Mouse (Mus musculus) liver, embryonic 13.5 days (tissue): Measurements from ENCODE around the gene Tmod4. TPM values are rescaled to one million over a fixed set of nuclear protein-coding genes. Genes with fewer than 3 reads are reported as not detected.
"Not testable (repeated sequence)": the region's sequence is repeated elsewhere in the genome, so short reads cannot be mapped to it uniquely, and the experiment has no call there.

Experiments
- ATAC-seq: fragments of 200-750 bp; cut with Nextera tagmentation; 2 replicates; pipeline ENCODE4 v1.8.0; 2017; ENCODE audit warnings: low read depth, mild to moderate bottlenecking, moderate number of reproducible peaks, moderate library complexity
- DNase-seq: peaks from one replicate; pipeline ENCODE4 v3.0.0; 2022
- H3K27ac ChIP-seq: fragments of 300-500 bp; sonication (generic); 2 replicates; pipeline ENCODE4 v1.5.1; 2015; ENCODE audit warnings: moderate library complexity, mild to moderate bottlenecking, inconsistent platforms
- H3K27me3 ChIP-seq: fragments of 300-500 bp; sonication (generic); 2 replicates; pipeline ENCODE4 v1.6.1; 2015; ENCODE audit warnings: mild to moderate bottlenecking, inconsistent platforms
- H3K36me3 ChIP-seq: fragments of 300-500 bp; sonication (generic); 2 replicates; pipeline ENCODE4 v1.6.1; 2015; ENCODE audit warnings: mild to moderate bottlenecking, inconsistent platforms
- H3K4me1 ChIP-seq: fragments of 300-500 bp; sonication (generic); replicated peaks from 2 replicates; pipeline ENCODE4 v1.6.1; 2015; ENCODE audit warnings: inconsistent platforms
- H3K4me2 ChIP-seq: fragments of 300-500 bp; sonication (generic); 2 replicates; pipeline ENCODE4 v1.6.1; 2015; ENCODE audit warnings: inconsistent platforms, mild to moderate bottlenecking, moderate library complexity
- H3K4me3 ChIP-seq: fragments of 300-500 bp; sonication (generic); replicated peaks from 2 replicates; pipeline ENCODE4 v1.5.1; 2015; ENCODE audit warnings: mild to moderate bottlenecking, inconsistent platforms
- H3K9ac ChIP-seq: fragments of 300-500 bp; sonication (generic); 2 replicates; pipeline ENCODE4 v1.6.1; 2015; ENCODE audit warnings: mild to moderate bottlenecking, inconsistent platforms
- H3K9me3 ChIP-seq: fragments of 300-500 bp; sonication (generic); replicated peaks from 2 replicates; pipeline ENCODE4 v1.6.1; 2016; ENCODE audit warnings: inconsistent platforms
- WGBS: fragments of 180-500 bp; shearing (Covaris S2); methylation state at CpG from one replicate; pipeline ENCODE4 v1.1.7; 2015; ENCODE audit not compliant: insufficient replicate concordance; 5-methylcytosine and 5-hydroxymethylcytosine counted together
- polyA plus RNA-seq: library from polyadenylated mRNA; unstranded; fragments of >200 nt; fragmentation: Nextera tagmentation; extraction: Ambion mirVana; gene quantifications from 2 replicates; pipeline ENCODE4 v1.2.1, GENCODE M21; 2015

The Tmod4 gene
- 0.17 and 0.67 TPM in 2 replicates for polyA plus RNA-seq

- Histone ChIP-seq H3K4me1 (0 out of 2 replicates have a peak, but pooled peaks cover 5% of the 10 kb centered on the region), H3K9me3 (no peaks in the 10 kb centered on the region), H3K27me3 (no peaks in the 10 kb centered on the region), H3K36me3 (peaks cover 42% of the 10 kb centered on the region), H3K27ac (no peak within 1 kb of the TSS), H3K9ac (no peak within 1 kb of the TSS), H3K4me3 (no peak within 1 kb of the TSS), H3K4me2 (no peak within 1 kb of the TSS)
- ATAC-seq = no peak
- no peak for DNase-seq
- 57% methylated on average over 6 of the region's 6 CpGs for WGBS
These were observed at the start of gene Tmod4 for GRCm38 (mm10) chr3:95124246-95124645. TSS of gene Tmod4 (plus strand) at chr3:95124476.

- H3K36me3 ChIP-seq = peaks cover 9% of the 10 kb centered on the region
- no peak overlapping the region for H3K4me3 ChIP-seq
- no peak for ATAC-seq
- DNase-seq = no peak
- 82% methylated on average over 1 of the region's 1 CpGs for WGBS
- H3K27me3 ChIP-seq = no peaks in the 10 kb centered on the region
- no peak overlapping the region for H3K4me2 ChIP-seq
- H3K9ac ChIP-seq = no peak overlapping the region
- H3K27ac ChIP-seq = no peak overlapping the region
- H3K4me1 ChIP-seq = peaks cover 3% of the 10 kb centered on the region
- no peaks in the 10 kb centered on the region for H3K9me3 ChIP-seq
These were observed 36.2 kb upstream of the Tmod4 start for GRCm38 (mm10) chr3:95088071-95088470.

DNA sequence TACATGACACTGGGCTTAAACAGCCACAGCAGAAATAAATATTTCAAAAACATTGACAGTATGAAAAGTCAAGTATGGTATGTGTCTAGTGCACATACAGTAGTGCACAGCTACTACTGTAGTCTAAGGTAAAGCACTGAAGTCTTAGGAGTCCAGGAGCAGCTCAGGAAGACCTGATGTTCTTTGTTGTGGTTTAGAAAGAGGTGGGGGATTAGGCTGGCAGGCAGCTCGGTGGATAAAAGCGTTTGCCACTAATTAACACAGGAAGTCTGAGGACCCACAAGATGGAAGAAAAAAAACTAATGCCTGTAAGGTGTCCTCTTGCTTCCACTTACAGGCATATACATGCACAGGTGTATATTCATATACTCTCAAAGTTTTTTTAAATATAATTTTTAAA, 23.4 kb upstream of the Tmod4 start:
- no peak for ATAC-seq
- Histone ChIP-seq H3K36me3 (peaks cover 36% of the 10 kb centered on the region), H3K27ac (no peak overlapping the region), H3K9me3 (no peaks in the 10 kb centered on the region), H3K27me3 (no peaks in the 10 kb centered on the region), H3K4me1 (peaks cover 51% of the 10 kb centered on the region), H3K4me3 (no peak overlapping the region), H3K4me2 (no peak overlapping the region), H3K9ac (no peak overlapping the region)
- DNase-seq = no peak
- WGBS = 25% methylated on average over 2 of the region's 2 CpGs

- peaks cover 63% of the 10 kb centered on the region for H3K4me1 ChIP-seq
- peak overlapping the region; percentile 90 for H3K27ac ChIP-seq
- H3K4me3 ChIP-seq = peak overlapping the region; percentile 93
- DNase-seq = no peak
- peak overlapping the region; percentile 87 for H3K4me2 ChIP-seq
- no peaks in the 10 kb centered on the region for H3K27me3 ChIP-seq
- H3K9me3 ChIP-seq = no peaks in the 10 kb centered on the region
- no peak for ATAC-seq
- H3K9ac ChIP-seq = peak overlapping the region; percentile 96
- 8% methylated on average over 4 of the region's 4 CpGs for WGBS
- peaks cover 20% of the 10 kb centered on the region for H3K36me3 ChIP-seq
These were observed 19.2 kb upstream of the Tmod4 start for GRCm38 (mm10) chr3:95105121-95105520.

DNA sequence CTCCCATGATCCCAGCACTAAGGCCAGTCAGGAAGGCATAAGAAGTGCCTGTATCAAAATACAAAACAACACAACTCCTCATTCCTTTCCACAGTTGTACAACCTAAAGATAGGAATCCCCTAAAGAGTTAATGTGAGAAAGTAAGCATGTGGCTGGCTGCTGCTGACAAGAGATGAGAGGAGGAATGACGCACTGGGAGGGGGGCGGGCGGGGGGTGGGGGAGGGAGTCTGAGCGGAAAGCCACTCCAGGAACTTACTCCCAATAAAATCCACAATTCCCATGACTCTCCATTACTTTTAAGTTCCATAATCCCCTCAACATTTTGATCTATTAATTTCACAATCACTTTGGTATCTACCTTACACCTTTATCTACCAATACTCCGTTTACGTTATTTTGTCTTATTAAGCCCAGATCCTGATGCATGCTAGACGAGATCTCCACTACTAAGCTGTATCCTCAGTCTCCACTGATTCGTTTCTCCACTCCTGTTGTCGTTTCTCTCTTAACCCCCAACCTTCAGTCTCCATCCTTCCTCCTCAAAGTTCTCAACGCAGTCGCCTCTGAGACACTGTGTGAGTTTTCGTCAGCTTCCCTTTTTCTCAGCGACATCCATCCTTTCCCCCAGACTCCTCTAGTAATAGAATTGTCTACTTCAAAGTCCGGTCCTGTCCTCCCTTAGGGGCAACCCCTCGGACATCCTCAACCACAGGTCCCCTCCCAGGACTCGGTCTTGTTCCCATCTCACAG, 18.5 kb upstream of the Tmod4 start:
- DNase-seq (no peak), ATAC-seq (no peak)
- Histone ChIP-seq H3K27ac (peak overlapping the region; percentile 90), H3K9me3 (no peaks in the 10 kb centered on the region), H3K4me3 (peak overlapping the region; percentile 93), H3K4me1 (peaks cover 64% of the 10 kb centered on the region), H3K27me3 (no peaks in the 10 kb centered on the region), H3K36me3 (peaks cover 20% of the 10 kb centered on the region), H3K9ac (peak overlapping the region; percentile 96), H3K4me2 (peak overlapping the region; percentile 87)
- under 1% methylated on average over 16 of the region's 16 CpGs for WGBS

DNA sequence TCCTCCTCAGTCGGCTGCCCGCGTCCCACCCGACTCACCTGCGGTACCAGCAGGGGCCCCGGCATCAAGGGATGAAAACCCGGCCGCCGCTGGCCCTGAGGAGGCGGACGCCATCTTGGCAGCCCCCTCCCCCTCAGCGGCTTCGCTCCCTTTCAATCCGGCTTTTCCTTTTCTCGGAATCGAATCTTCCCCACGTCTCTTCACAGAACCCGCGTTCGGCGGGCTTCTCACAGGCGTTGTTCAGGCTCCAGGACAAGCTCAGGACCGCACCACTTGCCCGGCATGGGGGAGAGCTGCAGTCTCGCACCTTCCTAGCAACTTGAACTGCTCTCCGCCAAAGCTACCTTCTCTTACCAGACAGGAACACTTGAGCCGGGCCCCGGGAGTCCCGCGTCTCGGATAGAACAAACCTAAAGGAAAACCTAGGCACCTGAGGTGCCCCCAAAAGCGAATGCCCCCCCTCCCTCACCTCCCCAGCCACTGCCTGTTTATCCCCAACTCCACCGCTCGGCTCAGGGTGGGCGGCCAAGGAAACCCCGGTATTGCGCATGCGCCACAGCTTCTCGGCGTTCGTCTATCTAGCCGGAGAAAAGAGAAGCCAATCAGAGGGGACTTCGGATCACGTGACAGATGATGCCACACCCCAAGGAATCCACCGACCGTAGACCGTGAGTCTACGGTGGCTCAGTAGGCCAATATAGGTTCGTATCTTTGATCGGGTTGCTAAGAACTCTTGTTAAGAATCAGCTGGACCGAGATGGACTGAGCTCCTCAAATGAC, 17.7 kb upstream of the Tmod4 start, which contains the start of gene Pip5k1a:
Gene Pip5k1a (minus strand): TSS at position 593 of the 780 bp plus-strand sequence.
- peak; percentile 82 for ATAC-seq
- peaks cover 61% of the 10 kb centered on the region for H3K4me1 ChIP-seq

GRCm38 (mm10) chr3:95107308-95107707, 17.0 kb upstream of the Tmod4 start:
- H3K4me1 ChIP-seq = peaks cover 59% of the 10 kb centered on the region
- H3K27ac ChIP-seq, H3K9me3 ChIP-seq, ATAC-seq, H3K27me3 ChIP-seq, DNase-seq: not testable (repeated sequence)
- H3K9ac ChIP-seq = 0 out of 2 replicates have a peak overlapping the region, but pooled peaks have one; percentile 56
- H3K4me2 ChIP-seq = peak overlapping the region; percentile 68
- peak overlapping the region; percentile 93 for H3K4me3 ChIP-seq
- H3K36me3 ChIP-seq = peaks cover 10% of the 10 kb centered on the region; the same call in 1 of the 2 replicates

More for the DNA sequence above, 17.7 kb upstream of the Tmod4 start, which contains the start of gene Pip5k1a:
- under 1% methylated on average over 51 of the region's 51 CpGs for WGBS
- peak within 1 kb of the TSS; percentile 96 for H3K9ac ChIP-seq
- no peaks in the 10 kb centered on the region for H3K9me3 ChIP-seq
- peak within 1 kb of the TSS; percentile 93 for H3K4me3 ChIP-seq
- peak within 1 kb of the TSS; percentile 90 for H3K27ac ChIP-seq
- peak within 1 kb of the TSS; percentile 87 for H3K4me2 ChIP-seq
- DNase-seq = peak; percentile 95
- peaks cover 16% of the 10 kb centered on the region for H3K36me3 ChIP-seq
- no peaks in the 10 kb centered on the region for H3K27me3 ChIP-seq

GRCm38 (mm10) chr3:95107898-95108297, 16.4 kb upstream of the Tmod4 start:
- ATAC-seq = no peak
- Histone ChIP-seq H3K9ac (no peak overlapping the region; the same call in 1 of the 2 replicates), H3K4me3 (no peak overlapping the region), H3K9me3 (no peaks in the 10 kb centered on the region), H3K4me2 (no peak overlapping the region), H3K4me1 (peaks cover 61% of the 10 kb centered on the region), H3K27ac (0 out of 2 replicates have a peak overlapping the region, but pooled peaks have one; percentile 18), H3K36me3 (peaks cover 8% of the 10 kb centered on the region; the same call in 1 of the 2 replicates), H3K27me3 (no peaks in the 10 kb centered on the region)
- WGBS = 54% methylated on average over 2 of the region's 2 CpGs
- DNase-seq = no peak

GRCm38 (mm10) chr3:95110911-95111726, 13.2 kb upstream of the Tmod4 start, which contains the start of gene Vps72:
TSS of gene Vps72 (plus strand) at chr3:95111022.
- ATAC-seq (peak; percentile 71), DNase-seq (peak; percentile 85)
- Histone ChIP-seq H3K4me3 (peak within 1 kb of the TSS; percentile 78), H3K9me3 (no peaks in the 10 kb centered on the region), H3K27ac (peak within 1 kb of the TSS; percentile 92), H3K27me3 (no peaks in the 10 kb centered on the region), H3K4me2 (peak within 1 kb of the TSS; percentile 62), H3K36me3 (peaks cover 18% of the 10 kb centered on the region), H3K4me1 (peaks cover 45% of the 10 kb centered on the region), H3K9ac (peak within 1 kb of the TSS; percentile 84)
- WGBS = under 1% methylated on average over 54 of the region's 54 CpGs

GRCm38 (mm10) chr3:95112760-95113159, 11.5 kb upstream of the Tmod4 start:
- no peak for DNase-seq
- H3K4me2 ChIP-seq = 0 out of 2 replicates have a peak overlapping the region, but pooled peaks have one; percentile 48
- peak overlapping the region; percentile 48; the same call in 1 of the 2 replicates for H3K9ac ChIP-seq
- peaks cover 21% of the 10 kb centered on the region for H3K36me3 ChIP-seq
- ATAC-seq = no peak
- H3K27ac ChIP-seq = no peak overlapping the region
- no peaks in the 10 kb centered on the region for H3K27me3 ChIP-seq
- H3K4me3 ChIP-seq = 0 out of 2 replicates have a peak overlapping the region, but pooled peaks have one; percentile 78
- WGBS = 90% methylated on average over 1 of the region's 1 CpGs
- H3K9me3 ChIP-seq = no peaks in the 10 kb centered on the region
- peaks cover 43% of the 10 kb centered on the region for H3K4me1 ChIP-seq
